Mouse (Mus musculus) kidney, adult 2 months (tissue): ENCODE data around the gene Them7. TPM values are rescaled to one million over a fixed set of nuclear protein-coding genes. Genes with fewer than 3 reads are reported as not detected.

Source experiments
- DNase-seq: peaks from one replicate; pipeline ENCODE4 v3.0.0; 2021
- H3K27ac ChIP-seq: fragments of 200-500 bp; 2 replicates; pipeline ENCODE4 v1.5.1; 2012; ENCODE audit warnings: low read depth, low read length, control low read depth, inconsistent platforms; ENCODE audit not compliant: insufficient read depth
- H3K27me3 ChIP-seq: fragments of 200-500 bp; replicated peaks from 2 replicates; pipeline ENCODE4 v1.6.1; 2012; ENCODE audit warnings: mild to moderate bottlenecking, moderate library complexity, low read length, inconsistent platforms; ENCODE audit not compliant: control insufficient read depth, insufficient read depth
- H3K36me3 ChIP-seq: fragments of 200-500 bp; 2 replicates; pipeline ENCODE4 v1.6.1; 2012; ENCODE audit warnings: mild to moderate bottlenecking, moderate library complexity, low read length, inconsistent platforms; ENCODE audit not compliant: control insufficient read depth, insufficient read depth
- H3K4me1 ChIP-seq: fragments of 200-500 bp; 2 replicates; pipeline ENCODE4 v1.6.1; 2011; ENCODE audit warnings: low read length; ENCODE audit not compliant: control insufficient read depth, insufficient read depth
- H3K4me3 ChIP-seq: fragments of 200-500 bp; 2 replicates; pipeline ENCODE4 v1.5.1; 2011; ENCODE audit warnings: mild to moderate bottlenecking, low read depth, low read length, control low read depth; ENCODE audit not compliant: insufficient read depth
- CTCF ChIP-seq: fragments of 200-500 bp; conservative IDR thresholded peaks from 2 replicates; pipeline ENCODE4 v1.5.1; 2011; ENCODE audit warnings: low read depth, mild to moderate bottlenecking, control low read depth, low read length, moderate library complexity, mixed read lengths; ENCODE audit not compliant: insufficient read depth, insufficient read length
- POLR2A ChIP-seq: fragments of 200-500 bp; IDR thresholded peaks from one replicate; pipeline ENCODE4 v1.6.1; 2011; ENCODE audit warnings: low read depth, low read length, control low read depth
- WGBS: fragments of 180-500 bp; shearing (Covaris S2); methylation state at CpG from one replicate; pipeline ENCODE4 v1.1.7; 2018; 5-methylcytosine and 5-hydroxymethylcytosine counted together
- polyA plus RNA-seq: library from polyadenylated mRNA; depleted of rRNA; stranded (reverse); fragments of >200 nt; gene quantifications from 2 replicates; pipeline ENCODE4 v1.2.3, GENCODE M21; 2012

The Them7 gene
- polyA plus RNA-seq, 1 experiment, result 241 TPM

- no peak for DNase-seq
- Histone ChIP-seq H3K27ac (no peak overlapping the region), H3K27me3 (no peaks in the 10 kb centered on the region), H3K4me3 (no peak overlapping the region), H3K4me1 (peaks cover 5% of the 10 kb centered on the region; the same call in 1 of the 2 replicates), H3K36me3 (no peaks in the 10 kb centered on the region)
- no peak for TF ChIP-seq CTCF
- TF ChIP-seq POLR2A, result no peak
- 72% methylated on average over 3 of the region's 3 CpGs for WGBS
Measured at GRCm38 (mm10) chr2:105339993-105340392, 115.9 kb downstream of the Them7 start.

- H3K4me3 ChIP-seq, result no peak overlapping the region
- DNase-seq, result no peak
- WGBS, result 82% methylated on average over 6 of the region's 6 CpGs
- H3K27ac ChIP-seq, result no peak overlapping the region
- no peaks in the 10 kb centered on the region for H3K4me1 ChIP-seq
- TF ChIP-seq POLR2A (no peak), CTCF (no peak)
- H3K36me3 ChIP-seq, result no peaks in the 10 kb centered on the region
- no peaks in the 10 kb centered on the region for H3K27me3 ChIP-seq
Measured at GRCm38 (mm10) chr2:105348886-105349285, 124.8 kb downstream of the Them7 start.

- H3K36me3 ChIP-seq, result 0 out of 2 replicates have a peak, but pooled peaks cover 1% of the 10 kb centered on the region
- TF ChIP-seq POLR2A, result no peak
- no peak for TF ChIP-seq CTCF
- no peak for DNase-seq
- H3K27ac ChIP-seq, result no peak overlapping the region
- 57% methylated on average over 5 of the region's 5 CpGs for WGBS
- H3K4me1 ChIP-seq, result no peaks in the 10 kb centered on the region
- no peaks in the 10 kb centered on the region for H3K27me3 ChIP-seq
- no peak overlapping the region for H3K4me3 ChIP-seq
Measured at GRCm38 (mm10) chr2:105356791-105357190, 132.7 kb downstream of the Them7 start.

- Histone ChIP-seq H3K27me3 (no peaks in the 10 kb centered on the region), H3K4me3 (no peak overlapping the region), H3K27ac (no peak overlapping the region), H3K4me1 (no peaks in the 10 kb centered on the region), H3K36me3 (0 out of 2 replicates have a peak, but pooled peaks cover 1% of the 10 kb centered on the region)
- no peak for TF ChIP-seq CTCF
- no peak for TF ChIP-seq POLR2A
- 96% methylated on average over 3 of the region's 3 CpGs for WGBS
- no peak for DNase-seq
Measured at GRCm38 (mm10) chr2:105358040-105358439, 133.9 kb downstream of the Them7 start.

- DNase-seq, result no peak
- no peaks in the 10 kb centered on the region for H3K36me3 ChIP-seq
- peaks cover 3% of the 10 kb centered on the region; the same call in 1 of the 2 replicates for H3K4me1 ChIP-seq
- H3K27ac ChIP-seq, result no peak overlapping the region
- 41% methylated on average over 4 of the region's 4 CpGs for WGBS
- TF ChIP-seq CTCF, result peak; percentile 34
- TF ChIP-seq POLR2A, result no peak
- H3K27me3 ChIP-seq, result no peaks in the 10 kb centered on the region
- no peak overlapping the region for H3K4me3 ChIP-seq
Measured at GRCm38 (mm10) chr2:105367623-105368022, 143.5 kb downstream of the Them7 start.

- DNase-seq, result no peak
- TF ChIP-seq POLR2A (no peak), CTCF (no peak)
- H3K27me3 ChIP-seq, result no peaks in the 10 kb centered on the region
- WGBS, result 38% methylated on average over 10 of the region's 10 CpGs
- peaks cover 3% of the 10 kb centered on the region; the same call in 1 of the 2 replicates for H3K4me1 ChIP-seq
- no peaks in the 10 kb centered on the region for H3K36me3 ChIP-seq
- H3K4me3 ChIP-seq, result no peak overlapping the region
- H3K27ac ChIP-seq, result no peak overlapping the region
Measured at GRCm38 (mm10) chr2:105370240-105370639, 146.1 kb downstream of the Them7 start.

- no peak overlapping the region for H3K4me3 ChIP-seq
- H3K27ac ChIP-seq, result no peak overlapping the region
- TF ChIP-seq CTCF (no peak), POLR2A (no peak)
- WGBS, result 42% methylated on average over 14 of the region's 14 CpGs
- H3K4me1 ChIP-seq, result peaks cover 3% of the 10 kb centered on the region; the same call in 1 of the 2 replicates
- DNase-seq, result no peak
- no peaks in the 10 kb centered on the region for H3K27me3 ChIP-seq
- no peaks in the 10 kb centered on the region for H3K36me3 ChIP-seq
Measured at GRCm38 (mm10) chr2:105370698-105371097, 146.6 kb downstream of the Them7 start.
